Mouse (Mus musculus): ENCODE results near the gene Vsig10. TPM values are rescaled to one million over a fixed set of nuclear protein-coding genes. Genes with fewer than 3 reads are reported as not detected.

Vsig10 gene
- polyA plus RNA-seq (2016; fragmentation: Nextera tagmentation; extraction: Ambion mirVana), result 8.4 and 9.0 TPM in 2 replicates

DNA sequence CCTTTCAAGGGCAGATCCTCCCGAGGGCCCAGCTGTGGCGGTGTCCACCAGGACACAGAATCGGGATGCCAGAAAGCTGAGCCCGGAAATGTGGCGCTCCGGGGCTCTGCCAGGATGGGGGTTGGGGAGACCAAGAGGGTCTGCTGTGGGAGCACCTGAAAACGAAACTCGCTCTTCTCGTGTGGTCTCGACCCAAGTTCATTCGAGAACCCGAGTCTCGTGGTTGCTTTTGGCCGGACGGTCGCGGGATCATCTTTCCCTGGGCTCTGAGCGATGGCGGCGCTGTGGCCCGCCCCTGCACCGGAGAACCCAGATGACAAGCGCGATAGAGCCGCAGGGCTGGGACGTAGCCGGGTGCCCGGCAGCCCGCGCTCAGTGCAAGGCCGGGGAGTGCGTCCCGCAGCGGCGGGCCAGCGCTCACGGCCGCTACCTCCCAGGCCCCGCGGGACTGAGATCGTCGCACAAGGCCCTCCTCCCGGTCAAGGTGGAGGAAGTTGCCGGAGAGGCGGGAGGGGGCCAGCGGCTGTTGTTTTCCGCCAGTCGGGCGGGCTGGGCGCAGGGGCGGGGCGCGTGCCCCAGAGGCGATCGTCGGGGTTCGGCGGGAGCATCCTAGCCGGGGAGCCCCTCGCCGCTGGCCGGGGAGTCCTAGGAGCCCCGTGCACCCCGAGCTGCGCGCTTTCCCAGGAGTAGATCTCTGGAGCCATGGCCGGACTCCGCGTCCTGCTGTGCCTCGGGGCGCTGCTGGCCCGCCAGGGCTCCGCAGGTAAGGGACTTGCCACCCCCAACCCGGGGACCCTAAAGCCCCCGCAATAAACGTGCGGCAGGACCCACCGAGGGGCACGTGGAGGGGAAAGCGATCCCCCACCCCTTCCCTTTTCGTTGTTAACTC, at the start of gene Vsig10:
Gene Vsig10, plus strand, starts transcription at position 343 of the 889 bp plus-strand sequence.
- H3K27ac ChIP-seq (ENCODE audit: poor library complexity, severe bottlenecking), result peak within 1 kb of the TSS; percentile 50
- peak within 1 kb of the TSS; percentile 87 for H3K9ac ChIP-seq
- H3K9me3 ChIP-seq (replicated peaks), result no peaks in the 10 kb centered on the region
- peak within 1 kb of the TSS; percentile 93 for H3K4me2 ChIP-seq
- no peaks in the 10 kb centered on the region for H3K27me3 ChIP-seq (replicated peaks)
- peaks cover 18% of the 10 kb centered on the region for H3K4me1 ChIP-seq (replicated peaks)
- ATAC-seq (ENCODE audit: insufficient number of reproducible peaks, low FRiP score), result peak; percentile 74
- no peaks in the 10 kb centered on the region for H3K36me3 ChIP-seq
- WGBS, result under 1% methylated on average over 77 of the region's 81 CpGs
- peak within 1 kb of the TSS; percentile 67 for H3K4me3 ChIP-seq

- Histone ChIP-seq H3K27ac (ENCODE audit: poor library complexity, severe bottlenecking) (no peak overlapping the region), H3K4me1 (replicated peaks) (no peaks in the 10 kb centered on the region), H3K27me3 (replicated peaks) (no peaks in the 10 kb centered on the region), H3K9ac (no peak overlapping the region), H3K4me3 (no peak overlapping the region), H3K9me3 (replicated peaks) (no peaks in the 10 kb centered on the region), H3K4me2 (no peak overlapping the region), H3K36me3 (peaks cover 15% of the 10 kb centered on the region)
- no peak for ATAC-seq (ENCODE audit: insufficient number of reproducible peaks, low FRiP score)
- 94% methylated on average over 12 of the region's 12 CpGs for WGBS
Measured at GRCm38 (mm10) chr5:117269395-117269794, 49.5 kb upstream of the Vsig10 start.

- ATAC-seq (ENCODE audit: insufficient number of reproducible peaks, low FRiP score), result no peak
- H3K27ac ChIP-seq (ENCODE audit: poor library complexity, severe bottlenecking), result no peak overlapping the region
- H3K4me3 ChIP-seq, result no peak overlapping the region
- no peak overlapping the region for H3K4me2 ChIP-seq
- WGBS, result 89% methylated on average over 14 of the region's 14 CpGs
- H3K9ac ChIP-seq, result no peak overlapping the region
- H3K9me3 ChIP-seq (replicated peaks), result no peaks in the 10 kb centered on the region
- no peaks in the 10 kb centered on the region for H3K27me3 ChIP-seq (replicated peaks)
- H3K4me1 ChIP-seq (replicated peaks), result no peaks in the 10 kb centered on the region
- peaks cover 7% of the 10 kb centered on the region; the same call in 1 of the 2 replicates for H3K36me3 ChIP-seq
Measured at GRCm38 (mm10) chr5:117271945-117272344, 46.9 kb upstream of the Vsig10 start.

DNA sequence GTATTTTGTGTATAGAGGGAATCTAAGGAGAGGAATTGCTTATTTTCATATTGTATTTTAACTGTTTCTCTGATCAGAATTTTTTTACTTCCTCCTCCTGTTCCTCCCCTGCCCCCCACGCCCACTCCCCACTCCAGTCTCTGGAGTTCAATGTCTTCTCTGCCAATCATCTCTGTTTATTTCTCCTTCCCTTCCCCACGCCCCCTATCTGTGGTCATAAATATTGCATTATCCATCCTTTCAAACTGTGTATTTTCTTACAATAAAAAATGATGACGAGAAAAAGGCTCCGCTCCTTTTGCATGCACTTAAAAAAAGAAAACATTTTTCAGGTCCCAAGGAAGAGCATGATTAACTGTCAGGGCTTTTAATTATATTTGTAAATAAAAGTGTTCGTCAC, 44.1 kb upstream of the Vsig10 start:
- no peak for ATAC-seq (ENCODE audit: insufficient number of reproducible peaks, low FRiP score)
- Histone ChIP-seq H3K27me3 (replicated peaks) (no peaks in the 10 kb centered on the region), H3K4me3 (no peak overlapping the region), H3K9ac (no peak overlapping the region), H3K4me2 (no peak overlapping the region), H3K9me3 (replicated peaks) (0 out of 2 replicates have a peak, but pooled peaks cover 3% of the 10 kb centered on the region), H3K4me1 (replicated peaks) (peaks cover 9% of the 10 kb centered on the region), H3K36me3 (peaks cover 11% of the 10 kb centered on the region; the same call in 1 of the 2 replicates), H3K27ac (ENCODE audit: poor library complexity, severe bottlenecking) (no peak overlapping the region)
- WGBS, result 72% methylated on average over 5 of the region's 5 CpGs

- H3K4me3 ChIP-seq, result no peak overlapping the region
- H3K27ac ChIP-seq (ENCODE audit: poor library complexity, severe bottlenecking), result no peak overlapping the region
- H3K36me3 ChIP-seq, result peaks cover 24% of the 10 kb centered on the region
- 97% methylated on average over 6 of the region's 6 CpGs for WGBS
- H3K4me1 ChIP-seq (replicated peaks), result peaks cover 11% of the 10 kb centered on the region
- 0 out of 2 replicates have a peak, but pooled peaks cover 3% of the 10 kb centered on the region for H3K9me3 ChIP-seq (replicated peaks)
- no peak overlapping the region for H3K4me2 ChIP-seq
- no peak overlapping the region for H3K9ac ChIP-seq
- ATAC-seq (ENCODE audit: insufficient number of reproducible peaks, low FRiP score), result no peak
- H3K27me3 ChIP-seq (replicated peaks), result no peaks in the 10 kb centered on the region
Measured at GRCm38 (mm10) chr5:117277784-117278183, 41.1 kb upstream of the Vsig10 start.

GRCm38 (mm10) chr5:117278809-117279668, 39.8 kb upstream of the Vsig10 start:
- peaks cover 34% of the 10 kb centered on the region for H3K36me3 ChIP-seq
- H3K27me3 ChIP-seq (replicated peaks), result no peaks in the 10 kb centered on the region
- no peak overlapping the region for H3K9ac ChIP-seq
- no peak overlapping the region for H3K27ac ChIP-seq (ENCODE audit: poor library complexity, severe bottlenecking)
- peaks cover 12% of the 10 kb centered on the region for H3K4me1 ChIP-seq (replicated peaks)
- no peak for ATAC-seq (ENCODE audit: insufficient number of reproducible peaks, low FRiP score)
- H3K4me3 ChIP-seq, result no peak overlapping the region
- WGBS, result 84% methylated on average over 15 of the region's 15 CpGs
- H3K9me3 ChIP-seq (replicated peaks), result 0 out of 2 replicates have a peak, but pooled peaks cover 3% of the 10 kb centered on the region
- no peak overlapping the region for H3K4me2 ChIP-seq

DNA sequence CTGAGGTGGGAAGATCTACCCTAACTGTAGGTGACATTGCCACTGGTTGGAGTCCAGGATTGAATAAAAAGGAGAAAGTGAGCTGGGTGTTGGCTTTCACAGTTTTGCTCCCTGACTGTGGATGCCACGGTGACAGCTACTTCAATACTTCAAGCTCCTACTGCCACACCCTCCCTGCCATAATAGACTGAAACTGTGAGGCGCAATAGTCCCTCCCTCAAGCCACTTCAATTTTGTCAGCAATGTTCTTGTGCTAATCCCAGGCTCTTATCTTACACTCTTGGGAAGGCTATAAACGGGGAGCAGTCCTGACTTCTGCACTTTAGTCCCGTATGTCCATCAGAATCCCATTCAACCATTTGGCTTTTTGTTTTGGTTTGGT, 39.2 kb upstream of the Vsig10 start:
- WGBS, result 43% methylated on average over 4 of the region's 4 CpGs
- peaks cover 40% of the 10 kb centered on the region for H3K36me3 ChIP-seq
- ATAC-seq (ENCODE audit: insufficient number of reproducible peaks, low FRiP score), result no peak
- no peak overlapping the region for H3K4me3 ChIP-seq
- no peak overlapping the region for H3K27ac ChIP-seq (ENCODE audit: poor library complexity, severe bottlenecking)
- H3K9ac ChIP-seq, result no peak overlapping the region
- no peaks in the 10 kb centered on the region for H3K27me3 ChIP-seq (replicated peaks)
- H3K4me2 ChIP-seq, result no peak overlapping the region; the same call in 1 of the 2 replicates
- H3K9me3 ChIP-seq (replicated peaks), result 0 out of 2 replicates have a peak, but pooled peaks cover 3% of the 10 kb centered on the region
- H3K4me1 ChIP-seq (replicated peaks), result peaks cover 18% of the 10 kb centered on the region

DNA sequence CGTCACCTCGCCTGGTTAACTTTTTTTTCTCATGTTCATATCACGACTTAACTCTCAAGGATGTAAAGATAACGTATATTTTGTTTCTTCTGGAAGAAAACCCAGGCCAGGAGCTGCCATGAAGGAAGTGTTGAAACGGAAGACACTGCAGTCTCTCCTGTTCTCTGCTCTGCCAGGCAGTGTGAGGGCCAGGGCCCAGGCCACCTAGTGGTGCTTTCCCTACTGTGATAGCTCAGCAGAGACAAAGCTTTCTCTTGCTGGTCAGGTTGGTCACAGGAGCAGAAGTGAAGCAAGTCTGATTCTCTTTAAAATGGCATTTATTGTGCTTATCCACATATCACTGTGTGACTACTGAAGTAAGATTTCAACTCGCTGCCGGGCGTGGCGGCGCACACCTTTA, 37.3 kb upstream of the Vsig10 start:
- 0 out of 2 replicates have a peak, but pooled peaks cover 3% of the 10 kb centered on the region for H3K9me3 ChIP-seq (replicated peaks)
- peaks cover 53% of the 10 kb centered on the region for H3K36me3 ChIP-seq
- no peak overlapping the region for H3K27ac ChIP-seq (ENCODE audit: poor library complexity, severe bottlenecking)
- no peak overlapping the region for H3K9ac ChIP-seq
- no peaks in the 10 kb centered on the region for H3K27me3 ChIP-seq (replicated peaks)
- WGBS, result 88% methylated on average over 10 of the region's 10 CpGs
- peaks cover 36% of the 10 kb centered on the region for H3K4me1 ChIP-seq (replicated peaks)
- H3K4me2 ChIP-seq, result no peak overlapping the region
- no peak for ATAC-seq (ENCODE audit: insufficient number of reproducible peaks, low FRiP score)
- H3K4me3 ChIP-seq, result no peak overlapping the region

GRCm38 (mm10) chr5:117282360-117282759, 36.5 kb upstream of the Vsig10 start:
- H3K4me1 ChIP-seq (replicated peaks), result peaks cover 39% of the 10 kb centered on the region
- WGBS, result 85% methylated on average over 8 of the region's 8 CpGs
- H3K27me3 ChIP-seq (replicated peaks), result no peaks in the 10 kb centered on the region
- no peak overlapping the region for H3K4me3 ChIP-seq
- H3K9ac ChIP-seq, result no peak overlapping the region
- ATAC-seq (ENCODE audit: insufficient number of reproducible peaks, low FRiP score), result no peak
- H3K9me3 ChIP-seq (replicated peaks), result 0 out of 2 replicates have a peak, but pooled peaks cover 3% of the 10 kb centered on the region
- no peak overlapping the region for H3K4me2 ChIP-seq
- no peak overlapping the region for H3K27ac ChIP-seq (ENCODE audit: poor library complexity, severe bottlenecking)
- H3K36me3 ChIP-seq, result peaks cover 53% of the 10 kb centered on the region

- peaks cover 44% of the 10 kb centered on the region for H3K4me1 ChIP-seq (replicated peaks)
- no peak for ATAC-seq (ENCODE audit: insufficient number of reproducible peaks, low FRiP score)
- H3K9me3 ChIP-seq (replicated peaks), result no peaks in the 10 kb centered on the region
- no peaks in the 10 kb centered on the region for H3K27me3 ChIP-seq (replicated peaks)
- 79% methylated on average over 9 of the region's 9 CpGs for WGBS
- no peak overlapping the region for H3K4me2 ChIP-seq
- no peak overlapping the region for H3K4me3 ChIP-seq
- peaks cover 48% of the 10 kb centered on the region for H3K36me3 ChIP-seq
- no peak overlapping the region for H3K9ac ChIP-seq
- H3K27ac ChIP-seq (ENCODE audit: poor library complexity, severe bottlenecking), result no peak overlapping the region
Measured at GRCm38 (mm10) chr5:117284029-117284428, 34.9 kb upstream of the Vsig10 start.

- Histone ChIP-seq H3K4me2 (no peak overlapping the region), H3K9ac (no peak overlapping the region), H3K36me3 (peaks cover 48% of the 10 kb centered on the region), H3K27ac (ENCODE audit: poor library complexity, severe bottlenecking) (no peak overlapping the region), H3K9me3 (replicated peaks) (no peaks in the 10 kb centered on the region), H3K4me1 (replicated peaks) (peaks cover 37% of the 10 kb centered on the region), H3K4me3 (no peak overlapping the region), H3K27me3 (replicated peaks) (no peaks in the 10 kb centered on the region)
- no peak for ATAC-seq (ENCODE audit: insufficient number of reproducible peaks, low FRiP score)
- 55% methylated on average over 7 of the region's 7 CpGs for WGBS
Measured at GRCm38 (mm10) chr5:117284682-117285081, 34.2 kb upstream of the Vsig10 start.
